Mouse (Mus musculus): ENCODE results near the gene Tnfrsf1b. TPM values are rescaled to one million over a fixed set of nuclear protein-coding genes. Genes with fewer than 3 reads are reported as not detected.

The Tnfrsf1b gene
- 181 and 222 TPM in 2 replicates for polyA plus RNA-seq (2012; ENCODE audit: insufficient read depth, insufficient read length, missing spikeins)

GRCm38 (mm10) chr4:145246173-145247011 lies at the start of gene Tnfrsf1b:
Gene Tnfrsf1b (minus strand): TSS chr4:145246870.
- H3K4me3 ChIP-seq (ENCODE audit: insufficient read depth, low read length): peak within 1 kb of the TSS; percentile 94
- peaks cover 46% of the 10 kb centered on the region for H3K4me1 ChIP-seq (ENCODE audit: control insufficient read depth, insufficient read depth, low read length)
- peak within 1 kb of the TSS; percentile 84 for H3K27ac ChIP-seq (ENCODE audit: insufficient read depth, low read depth, low read length)
- TF ChIP-seq CTCF (IDR thresholded peaks at IDR 0.05; ENCODE audit: low read depth, low read length) (no peak), POLR2A (IDR thresholded peaks at IDR 0.05; ENCODE audit: borderline replicate concordance, low read depth, low read length) (peak; percentile 69; the same call in 1 of the 2 replicates)

GRCm38 (mm10) chr4:145295589-145296300 lies 49.1 kb upstream of the Tnfrsf1b start:
- H3K27ac ChIP-seq (ENCODE audit: insufficient read depth, low read depth, low read length): no peak overlapping the region
- no peak for TF ChIP-seq POLR2A (IDR thresholded peaks at IDR 0.05; ENCODE audit: borderline replicate concordance, low read depth, low read length)
- peak; percentile 75 for TF ChIP-seq CTCF (IDR thresholded peaks at IDR 0.05; ENCODE audit: low read depth, low read length)
- peaks cover 12% of the 10 kb centered on the region for H3K4me1 ChIP-seq (ENCODE audit: control insufficient read depth, insufficient read depth, low read length)
- no peak overlapping the region for H3K4me3 ChIP-seq (ENCODE audit: insufficient read depth, low read length)

- TF ChIP-seq CTCF (IDR thresholded peaks at IDR 0.05; ENCODE audit: low read depth, low read length) (no peak), POLR2A (IDR thresholded peaks at IDR 0.05; ENCODE audit: borderline replicate concordance, low read depth, low read length) (no peak)
- no peak overlapping the region for H3K27ac ChIP-seq (ENCODE audit: insufficient read depth, low read depth, low read length)
- H3K4me3 ChIP-seq (ENCODE audit: insufficient read depth, low read length): no peak overlapping the region
- H3K4me1 ChIP-seq (ENCODE audit: control insufficient read depth, insufficient read depth, low read length): peaks cover 5% of the 10 kb centered on the region; the same call in 1 of the 2 replicates
These were observed 47.9 kb upstream of the Tnfrsf1b start for GRCm38 (mm10) chr4:145294588-145294987.

GRCm38 (mm10) chr4:145286369-145287120 lies 39.9 kb upstream of the Tnfrsf1b start:
- TF ChIP-seq POLR2A (IDR thresholded peaks at IDR 0.05; ENCODE audit: borderline replicate concordance, low read depth, low read length) (no peak), CTCF (IDR thresholded peaks at IDR 0.05; ENCODE audit: low read depth, low read length) (no peak)
- H3K4me1 ChIP-seq (ENCODE audit: control insufficient read depth, insufficient read depth, low read length): peaks cover 28% of the 10 kb centered on the region
- H3K27ac ChIP-seq (ENCODE audit: insufficient read depth, low read depth, low read length): no peak overlapping the region
- H3K4me3 ChIP-seq (ENCODE audit: insufficient read depth, low read length): no peak overlapping the region

GRCm38 (mm10) chr4:145284675-145285074 lies 38.0 kb upstream of the Tnfrsf1b start:
- H3K27ac ChIP-seq (ENCODE audit: insufficient read depth, low read depth, low read length): no peak overlapping the region
- no peak for TF ChIP-seq POLR2A (IDR thresholded peaks at IDR 0.05; ENCODE audit: borderline replicate concordance, low read depth, low read length)
- no peak for TF ChIP-seq CTCF (IDR thresholded peaks at IDR 0.05; ENCODE audit: low read depth, low read length)
- no peak overlapping the region for H3K4me3 ChIP-seq (ENCODE audit: insufficient read depth, low read length)
- peaks cover 27% of the 10 kb centered on the region for H3K4me1 ChIP-seq (ENCODE audit: control insufficient read depth, insufficient read depth, low read length)

- TF ChIP-seq CTCF (IDR thresholded peaks at IDR 0.05; ENCODE audit: low read depth, low read length) (no peak), POLR2A (IDR thresholded peaks at IDR 0.05; ENCODE audit: borderline replicate concordance, low read depth, low read length) (no peak)
- Histone ChIP-seq H3K27ac (ENCODE audit: insufficient read depth, low read depth, low read length) (peak overlapping the region; percentile 69), H3K4me3 (ENCODE audit: insufficient read depth, low read length) (no peak overlapping the region), H3K4me1 (ENCODE audit: control insufficient read depth, insufficient read depth, low read length) (peaks cover 35% of the 10 kb centered on the region)
These were observed 36.8 kb upstream of the Tnfrsf1b start for GRCm38 (mm10) chr4:145283441-145283840.

GRCm38 (mm10) chr4:145280966-145281365 lies 34.3 kb upstream of the Tnfrsf1b start:
- H3K4me3 ChIP-seq (ENCODE audit: insufficient read depth, low read length): no peak overlapping the region
- peaks cover 55% of the 10 kb centered on the region for H3K4me1 ChIP-seq (ENCODE audit: control insufficient read depth, insufficient read depth, low read length)
- H3K27ac ChIP-seq (ENCODE audit: insufficient read depth, low read depth, low read length): no peak overlapping the region
- TF ChIP-seq POLR2A (IDR thresholded peaks at IDR 0.05; ENCODE audit: borderline replicate concordance, low read depth, low read length): no peak
- TF ChIP-seq CTCF (IDR thresholded peaks at IDR 0.05; ENCODE audit: low read depth, low read length): no peak

- H3K4me3 ChIP-seq (ENCODE audit: insufficient read depth, low read length): no peak overlapping the region
- H3K27ac ChIP-seq (ENCODE audit: insufficient read depth, low read depth, low read length): no peak overlapping the region
- H3K4me1 ChIP-seq (ENCODE audit: control insufficient read depth, insufficient read depth, low read length): peaks cover 55% of the 10 kb centered on the region
- TF ChIP-seq POLR2A (IDR thresholded peaks at IDR 0.05; ENCODE audit: borderline replicate concordance, low read depth, low read length) (no peak), CTCF (IDR thresholded peaks at IDR 0.05; ENCODE audit: low read depth, low read length) (no peak)
These were observed 32.2 kb upstream of the Tnfrsf1b start for GRCm38 (mm10) chr4:145278724-145279370.

- Histone ChIP-seq H3K27ac (ENCODE audit: insufficient read depth, low read depth, low read length) (peak overlapping the region; percentile 90), H3K4me3 (ENCODE audit: insufficient read depth, low read length) (no peak overlapping the region), H3K4me1 (ENCODE audit: control insufficient read depth, insufficient read depth, low read length) (peaks cover 54% of the 10 kb centered on the region)
- TF ChIP-seq CTCF (IDR thresholded peaks at IDR 0.05; ENCODE audit: low read depth, low read length) (no peak), POLR2A (IDR thresholded peaks at IDR 0.05; ENCODE audit: borderline replicate concordance, low read depth, low read length) (no peak)
These were observed 31.6 kb upstream of the Tnfrsf1b start for GRCm38 (mm10) chr4:145278231-145278630.

Data from bone marrow macrophage, adult 2 months (primary cell).